Mouse (Mus musculus): ENCODE measurements around the gene Sdc4.

GRCm38 (mm10) chr2:164389499-164389898, 54.2 kb downstream of the Sdc4 start:
- TF ChIP-seq CTCF (conservative IDR thresholded peaks at IDR 0.05; ENCODE audit: low read length) (peak; percentile 95), POU5F1 (IDR thresholded peaks at IDR 0.05; ENCODE audit: borderline replicate concordance, low read length) (no peak)
